Mouse (Mus musculus) liver, postnatal 0 days (tissue): ENCODE measurements around the gene Glod5.

Source experiments
- CTCF ChIP-seq: sonication (generic); IDR thresholded peaks from 2 replicates; pipeline ENCODE4 v1.5.1; 2016; ENCODE audit warnings: antibody characterized with exemption, low read depth
- EP300 ChIP-seq: IDR thresholded peaks from 2 replicates; pipeline ENCODE4 v1.6.1; 2016; ENCODE audit warnings: antibody characterized with exemption, low read depth, mild to moderate bottlenecking

DNA sequence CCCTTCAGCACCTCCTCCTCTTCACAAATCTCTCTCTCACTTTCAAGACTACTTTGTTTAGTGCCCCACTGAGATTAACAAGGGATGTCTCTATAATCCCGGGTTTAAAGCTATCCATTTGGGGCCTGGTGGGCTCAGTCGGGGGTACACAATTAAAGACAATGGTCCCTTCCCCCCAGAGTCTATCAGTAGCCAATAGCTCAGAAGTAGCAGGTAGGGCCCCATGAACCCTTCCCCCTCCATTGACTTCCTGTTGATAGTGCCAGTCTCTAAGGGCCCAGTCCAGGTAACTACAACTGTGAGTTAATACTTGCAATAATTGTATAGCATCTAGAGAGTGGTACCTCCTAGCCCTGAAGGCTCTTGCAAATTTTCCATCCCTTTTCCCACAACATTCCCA lies 5.1 kb downstream of the Glod5 start:
- TF ChIP-seq CTCF (no peak), EP300 (no peak)
